Mouse (Mus musculus) adrenal gland, adult 2 months (tissue): ENCODE data around the gene Acbd3. TPM values are rescaled to one million over a fixed set of nuclear protein-coding genes. Genes with fewer than 3 reads are reported as not detected.

Experiments used
- DNase-seq: peaks from one replicate; pipeline ENCODE4 v3.0.0; 2021
- polyA plus RNA-seq: library from polyadenylated mRNA; depleted of rRNA; stranded (reverse); fragments of >200 nt; gene quantifications from 2 replicates; pipeline ENCODE4 v1.2.3, GENCODE M21; 2012; rRNA removed
- total RNA-seq, 2 experiments: library from RNA; stranded (reverse); gene quantifications; 2 replicates each; pipeline ENCODE4 v1.2.3; 2021

The Acbd3 gene
- total and polyA plus RNA-seq, 3 experiments = 10.8 to 53.1 (median 45.0) TPM

GRCm38 (mm10) chr1:180782906-180783579, 57.2 kb downstream of the Acbd3 start:
- DNase-seq = peak; percentile 30

GRCm38 (mm10) chr1:180783580-180783928, 57.7 kb downstream of the Acbd3 start:
- DNase-seq = peak; percentile 75

- DNase-seq = no peak
These were observed 66.1 kb downstream of the Acbd3 start for GRCm38 (mm10) chr1:180791821-180792480.

- no peak for DNase-seq
These were observed 67.0 kb downstream of the Acbd3 start for GRCm38 (mm10) chr1:180792814-180793213.

- peak; percentile 54 for DNase-seq
These were observed 67.7 kb downstream of the Acbd3 start for GRCm38 (mm10) chr1:180793445-180794117.

GRCm38 (mm10) chr1:180794170-180794569, 68.3 kb downstream of the Acbd3 start:
- peak; percentile 45 for DNase-seq

- DNase-seq = no peak
These were observed 72.8 kb downstream of the Acbd3 start for GRCm38 (mm10) chr1:180798660-180799059.

GRCm38 (mm10) chr1:180799253-180799652, 73.4 kb downstream of the Acbd3 start:
- DNase-seq = no peak

GRCm38 (mm10) chr1:180800022-180800421, 74.2 kb downstream of the Acbd3 start:
- no peak for DNase-seq

GRCm38 (mm10) chr1:180800814-180801213, 75.0 kb downstream of the Acbd3 start:
- no peak for DNase-seq

- peak; percentile 27 for DNase-seq
These were observed 75.7 kb downstream of the Acbd3 start for GRCm38 (mm10) chr1:180801466-180801994.

Other genes with a start within 250 kb of the Acbd3 start
- gene Stum, start 242.5 kb upstream of the Acbd3 start, total RNA-seq = under 1 TPM; 0.52 to 0.63 TPM
- gene Stum, start 242.5 kb upstream of the Acbd3 start, polyA plus RNA-seq = 0.19 and 2.0 TPM in 2 replicates
- 10 to 100 TPM; 55.6 to 77.1 TPM for gene Parp1, start 157.1 kb upstream of the Acbd3 start, total RNA-seq
- 22.2 and 28.2 TPM in 2 replicates for gene Parp1, start 157.1 kb upstream of the Acbd3 start, polyA plus RNA-seq
- 1 to 10 TPM; 3.4 to 4.9 TPM for gene Lin9, start 84.9 kb upstream of the Acbd3 start, total RNA-seq
- gene Lin9, start 84.9 kb upstream of the Acbd3 start, polyA plus RNA-seq = 0.88 and 1.0 TPM in 2 replicates
- not detected for gene Mixl1, start 29.0 kb upstream of the Acbd3 start, total RNA-seq
- 0.07 TPM in 1 of 2 replicates, not detected in the other for gene Mixl1, start 29.0 kb upstream of the Acbd3 start, polyA plus RNA-seq
- 100 to 1,000 TPM; 639 to 657 TPM for gene H3f3a, start 87.9 kb downstream of the Acbd3 start, total RNA-seq
- 103 and 113 TPM in 2 replicates for gene H3f3a, start 87.9 kb downstream of the Acbd3 start, polyA plus RNA-seq
- 10 to 100 TPM; 19.6 to 21.3 TPM for gene Sde2, start 125.1 kb downstream of the Acbd3 start, total RNA-seq
- gene Sde2, start 125.1 kb downstream of the Acbd3 start, polyA plus RNA-seq = 3.2 and 4.7 TPM in 2 replicates
- gene Lefty2, start 167.1 kb downstream of the Acbd3 start, total RNA-seq = under 1 TPM; 0.58 to 0.76 TPM
- 0.19 and 0.83 TPM in 2 replicates for gene Lefty2, start 167.1 kb downstream of the Acbd3 start, polyA plus RNA-seq
- 10 to 100 TPM; 24.1 to 46.1 TPM for gene Pycr2, start 178.2 kb downstream of the Acbd3 start, total RNA-seq
- gene Pycr2, start 178.2 kb downstream of the Acbd3 start, polyA plus RNA-seq = 80.7 and 88.7 TPM in 2 replicates
- gene Lefty1, start 209.0 kb downstream of the Acbd3 start, total RNA-seq = 10 to 100 TPM in 1 of 2 experiments, 1 to 10 TPM in 1; 2.0 to 11.3 TPM
- 34.2 and 35.6 TPM in 2 replicates for gene Lefty1, start 209.0 kb downstream of the Acbd3 start, polyA plus RNA-seq
- gene Tmem63a, start 216.3 kb downstream of the Acbd3 start, total RNA-seq = 10 to 100 TPM; 52.8 to 66.0 TPM
- 135 and 238 TPM in 2 replicates for gene Tmem63a, start 216.3 kb downstream of the Acbd3 start, polyA plus RNA-seq